Mouse (Mus musculus) kidney, adult 2 months (tissue): ENCODE results near the gene Grip1.

Experiments
- CTCF ChIP-seq: fragments of 200-500 bp; conservative IDR thresholded peaks from 2 replicates; pipeline ENCODE4 v1.5.1; 2011; ENCODE audit warnings: low read depth, mild to moderate bottlenecking, control low read depth, low read length, moderate library complexity, mixed read lengths; ENCODE audit not compliant: insufficient read depth, insufficient read length
- POLR2A ChIP-seq: fragments of 200-500 bp; IDR thresholded peaks from one replicate; pipeline ENCODE4 v1.6.1; 2011; ENCODE audit warnings: low read depth, low read length, control low read depth

DNA sequence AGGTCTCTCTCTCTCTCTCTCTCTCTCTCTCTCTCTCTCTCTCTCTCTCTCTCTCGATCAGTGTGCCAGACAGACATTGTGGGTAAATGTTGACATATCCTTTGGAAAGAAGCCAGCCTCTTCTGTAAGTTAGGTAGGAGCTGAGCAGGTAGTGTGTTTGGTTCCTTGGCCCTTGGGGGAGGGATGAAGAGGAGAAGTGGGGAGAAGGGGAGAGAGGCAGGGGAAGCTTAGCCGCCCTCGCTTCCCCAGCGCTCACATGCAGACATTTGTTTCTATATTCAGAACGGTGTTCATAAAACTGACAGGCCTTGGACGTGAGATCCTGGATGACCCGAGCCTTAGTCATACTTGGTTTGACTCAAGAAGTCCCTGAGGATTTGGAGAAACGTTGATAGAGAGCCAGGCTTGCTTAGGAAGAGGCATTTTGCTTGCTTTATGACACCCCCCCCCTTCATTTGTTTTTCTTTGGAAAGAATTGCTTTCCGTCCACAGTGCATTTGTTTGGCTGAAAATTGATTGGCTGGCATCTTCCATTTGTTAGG is 243.7 kb downstream of the Grip1 start:
- TF ChIP-seq CTCF: no peak
- no peak for TF ChIP-seq POLR2A
